Mouse (Mus musculus) left cerebral cortex, postnatal 10 days (tissue): Measurements from ENCODE around the gene Slc29a1. TPM values are rescaled to one million over a fixed set of nuclear protein-coding genes. Genes with fewer than 3 reads are reported as not detected.
A peak's percentile ranks its signal among the peaks of the same experiment; 100 is the strongest.

Source experiments
- DNase-seq, 2 experiments: peaks; one replicate each; pipeline ENCODE4 v3.0.0; 2021 to 2022; ENCODE audit warnings: low spot score in 2 of 2, mixed read lengths in 1 of 2; ENCODE audit errors: extremely low spot score in 1 of 2
- intact Hi-C: fragments of 180-260 bp; cut with DNase I; formaldehyde crosslinking; loops from one replicate; pipeline ENCODE4 v1.15.1; 2025
- total RNA-seq, 2 experiments: library from RNA; stranded (reverse); gene quantifications; 2 replicates each; pipeline ENCODE4 v1.2.3; 2021

The Slc29a1 gene
- total RNA-seq, 2 experiments from 2014 or later: 30.3 to 33.3 TPM

- intact Hi-C loops: no loop called here
- DNase-seq: no peak
Measured at GRCm38 (mm10) chr17:45593479-45593878, 5.9 kb downstream of the Slc29a1 start.

- intact Hi-C loops: no loop called here
- DNase-seq: no peak
Measured at GRCm38 (mm10) chr17:45592606-45593431, 6.6 kb downstream of the Slc29a1 start.

DNA sequence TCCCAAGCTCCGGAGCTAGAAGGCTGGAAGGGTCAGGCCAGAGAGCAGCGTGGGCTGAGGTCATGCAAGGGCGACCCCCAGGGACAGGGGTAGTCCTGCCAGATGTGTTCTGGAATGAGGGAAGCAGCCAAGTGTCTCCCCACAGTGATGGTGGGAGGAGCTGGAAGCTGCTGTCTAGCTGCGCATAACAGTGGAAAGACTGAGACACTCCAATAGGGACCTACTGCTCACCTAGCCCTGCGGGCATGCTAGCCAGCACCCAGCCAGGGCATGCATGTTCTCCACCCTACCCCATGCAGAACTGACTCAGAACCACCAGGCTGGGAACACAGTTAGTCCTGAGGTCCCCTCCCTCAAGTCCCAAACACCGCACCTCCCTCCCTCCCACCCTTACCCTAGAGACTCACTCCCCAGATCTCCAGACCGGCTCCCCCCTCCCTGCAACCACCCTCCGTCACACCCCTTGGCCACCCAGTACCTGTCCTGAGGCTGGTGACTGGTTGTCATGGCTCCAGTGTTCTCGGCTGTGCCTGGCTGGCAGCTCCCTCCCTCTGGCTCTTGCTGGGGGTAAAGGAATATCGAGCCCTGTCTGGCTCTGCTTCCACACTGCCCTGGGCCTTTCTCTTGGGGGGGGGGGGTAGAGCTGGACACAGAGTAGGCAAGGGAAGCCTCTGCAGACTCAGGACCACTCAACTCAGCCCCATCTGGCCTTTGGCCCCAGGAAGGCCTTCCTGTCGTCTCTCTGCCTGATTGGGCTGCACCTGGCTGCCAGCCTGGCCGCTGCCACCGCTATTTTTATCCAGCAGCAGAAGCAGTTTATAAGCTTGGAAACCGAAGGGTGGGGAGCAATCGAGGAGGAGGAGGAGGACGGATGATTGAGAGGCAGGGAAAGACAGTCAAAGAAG lies 7.5 kb downstream of the Slc29a1 start:
- intact Hi-C loops: no loop called here
- DNase-seq: peak in 1 of 2 experiments; percentile 69

GRCm38 (mm10) chr17:45590410-45590809 lies 9.0 kb downstream of the Slc29a1 start:
- DNase-seq: no peak
- intact Hi-C loops: no loop called here

- intact Hi-C loops: no loop called here
- no peak for DNase-seq
Measured at GRCm38 (mm10) chr17:45589844-45590243, 9.6 kb downstream of the Slc29a1 start.

GRCm38 (mm10) chr17:45589236-45589635 lies 10.2 kb downstream of the Slc29a1 start:
- intact Hi-C loops: no loop called here

DNA sequence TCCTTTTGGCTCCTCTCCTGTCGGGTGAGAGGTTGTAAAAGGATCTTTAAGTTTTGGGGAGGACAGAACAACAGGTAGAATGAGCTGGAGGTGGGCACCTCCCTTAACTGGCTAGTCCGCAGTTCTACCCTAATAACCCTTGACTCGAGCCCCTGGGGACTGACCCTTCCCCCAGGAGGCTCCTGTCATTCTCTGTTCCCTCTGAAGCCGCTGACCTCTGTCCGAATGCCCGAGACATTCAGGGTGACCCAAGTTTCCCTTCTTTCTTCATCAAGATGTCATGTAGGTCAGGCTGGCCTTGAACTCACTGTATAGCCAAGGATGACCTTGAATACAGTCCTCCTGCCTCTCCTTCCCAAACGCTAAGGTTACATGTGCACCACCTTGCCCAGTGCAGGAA lies 11.0 kb downstream of the Slc29a1 start:
- intact Hi-C loops: no loop called here
- no peak for DNase-seq

More at GRCm38 (mm10) chr17:45589236-45589635, 10.2 kb downstream of the Slc29a1 start:
- DNase-seq: no peak

DNA sequence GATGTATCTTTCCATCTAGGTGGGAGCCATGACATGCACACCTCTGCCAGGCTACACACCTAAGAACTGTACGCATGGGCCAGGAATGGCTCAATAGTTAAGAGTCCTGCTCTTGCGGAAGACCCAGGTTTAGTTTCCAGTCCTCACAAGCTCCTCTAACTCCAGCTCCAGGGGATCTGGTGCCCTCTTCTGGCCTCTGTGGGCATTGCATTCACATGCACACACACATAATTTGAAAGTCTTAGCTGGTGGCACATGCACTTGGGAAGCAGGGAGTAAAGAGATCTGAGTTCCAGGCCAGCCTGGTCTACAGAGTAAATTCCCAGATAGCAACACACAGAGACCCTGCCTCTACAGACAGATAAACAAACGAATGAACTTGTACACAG lies 13.0 kb downstream of the Slc29a1 start:
- no peak for DNase-seq
- intact Hi-C loops: no loop called here

- no peak for DNase-seq
- intact Hi-C loops: no loop called here
Measured at GRCm38 (mm10) chr17:45585725-45586448, 13.5 kb downstream of the Slc29a1 start.

DNA sequence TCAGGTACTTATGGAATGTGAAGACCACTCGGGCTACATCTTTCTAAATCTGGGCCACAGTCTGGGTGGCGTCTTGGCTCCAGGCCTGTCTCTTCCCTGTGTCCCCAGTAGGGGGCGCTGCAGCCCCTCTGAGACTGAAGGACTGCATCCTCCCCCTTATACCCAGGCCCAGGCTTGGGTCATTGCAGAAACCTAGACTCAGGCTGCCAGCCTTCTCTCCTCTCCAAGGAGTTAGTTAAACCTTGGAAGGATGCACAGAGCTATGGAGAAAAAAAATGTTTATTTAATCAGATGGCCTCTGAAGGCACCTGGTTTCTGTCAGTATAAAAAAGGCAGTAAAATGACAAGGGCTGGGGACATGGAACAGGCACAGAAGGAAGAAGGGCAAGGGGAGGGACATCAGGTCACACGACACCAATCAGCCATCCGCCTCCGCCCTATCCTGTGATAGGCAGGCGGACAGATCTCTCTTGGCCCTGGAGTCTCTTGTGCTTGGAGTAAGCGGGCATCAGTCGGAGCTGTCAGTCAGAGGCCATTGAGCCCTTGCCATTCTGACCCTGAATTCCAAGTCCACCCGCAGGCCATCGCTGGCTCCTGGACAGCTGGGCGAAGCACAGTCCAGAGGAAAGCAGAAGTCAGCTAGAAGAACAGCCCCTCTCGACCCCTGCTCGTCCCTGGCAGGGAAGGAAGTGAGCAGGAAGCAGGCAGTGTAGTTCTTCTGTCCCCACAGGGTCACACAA lies 14.3 kb downstream of the Slc29a1 start:
- intact Hi-C loops: loop anchor here (5.0 kb wide), 2 partner anchors 42 to 57 kb away; no protein-coding TSS in a partner anchor
- peak; percentile 68 to 89 for DNase-seq

GRCm38 (mm10) chr17:45584096-45584896 lies 15.1 kb downstream of the Slc29a1 start:
- intact Hi-C loops: loop anchor here (5.0 kb wide), 2 partner anchors 43 to 58 kb away; no protein-coding TSS in a partner anchor

DNA sequence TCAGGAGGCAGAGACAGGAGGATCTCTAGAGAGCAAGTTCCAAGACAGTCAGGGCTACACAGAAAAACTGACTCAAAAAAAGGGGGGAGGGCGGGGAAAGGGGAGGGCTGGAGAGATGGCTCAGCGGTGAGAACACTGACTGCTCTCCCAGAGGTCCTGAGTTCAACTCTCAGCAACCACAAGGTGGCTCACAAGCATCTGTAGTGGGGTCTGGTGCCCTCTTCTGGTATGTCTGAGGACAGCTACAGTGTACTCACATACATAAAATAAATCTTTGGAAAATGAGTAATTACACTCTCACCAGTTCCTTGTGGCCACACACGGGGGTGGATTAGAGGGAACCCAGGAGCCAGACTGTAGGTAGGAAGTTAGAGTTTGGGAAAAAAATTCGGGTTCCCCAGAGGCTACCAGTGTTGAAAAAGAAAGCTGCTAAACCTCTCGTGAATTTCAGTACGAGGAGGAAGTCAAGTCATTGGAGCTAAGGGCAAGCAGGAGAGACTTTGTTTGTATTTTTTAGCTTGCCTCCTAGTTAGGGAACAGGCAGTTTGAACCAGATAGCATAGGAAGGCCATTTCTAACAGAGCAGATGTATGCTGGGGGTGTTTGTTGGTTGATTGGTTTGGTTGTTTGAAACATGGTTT lies 16.6 kb downstream of the Slc29a1 start:
- intact Hi-C loops: loop anchor here (5.0 kb wide), 2 partner anchors 44 to 59 kb away; no protein-coding TSS in a partner anchor

More at GRCm38 (mm10) chr17:45584096-45584896, 15.1 kb downstream of the Slc29a1 start:
- peak; percentile 79 to 92 for DNase-seq

GRCm38 (mm10) chr17:45582188-45582587 lies 17.2 kb downstream of the Slc29a1 start:
- DNase-seq: no peak
- intact Hi-C loops: loop anchor here (5.0 kb wide), 2 partner anchors 45 to 60 kb away; no protein-coding TSS in a partner anchor

More for the DNA sequence above, 16.6 kb downstream of the Slc29a1 start:
- DNase-seq: no peak

DNA sequence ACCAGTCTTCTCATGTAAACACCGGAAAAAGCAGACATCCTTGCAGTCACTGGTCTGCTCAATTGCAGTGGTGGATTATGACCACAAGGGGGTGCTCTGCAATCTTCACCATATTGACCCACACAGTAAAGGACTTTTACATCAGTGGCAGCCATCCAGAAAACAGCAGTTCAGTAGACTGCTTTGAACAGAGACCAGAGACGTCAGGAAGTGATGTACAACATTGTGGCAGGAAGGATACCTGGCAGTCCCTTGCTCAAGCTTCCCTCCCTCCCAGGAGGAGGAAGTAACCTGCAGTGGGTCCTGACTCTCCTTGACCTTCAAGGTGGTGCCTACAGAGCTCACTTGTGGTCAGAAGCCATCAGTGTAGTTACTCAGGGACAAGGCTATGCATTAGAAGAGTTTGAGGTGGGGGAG lies 17.8 kb downstream of the Slc29a1 start:
- intact Hi-C loops: loop anchor here (5.0 kb wide), 2 partner anchors 46 to 61 kb away; no protein-coding TSS in a partner anchor
- DNase-seq: peak; percentile 63 to 78

- intact Hi-C loops: loop anchor here (5.0 kb wide), 2 partner anchors 46 to 61 kb away; no protein-coding TSS in a partner anchor
- peak in 1 of 2 experiments; percentile 66 for DNase-seq
Measured at GRCm38 (mm10) chr17:45580958-45581477, 18.4 kb downstream of the Slc29a1 start.

GRCm38 (mm10) chr17:45579554-45579953 lies 19.9 kb downstream of the Slc29a1 start:
- intact Hi-C loops: no loop called here
- no peak for DNase-seq
